Mouse (Mus musculus): Measurements from ENCODE around the gene Fgf16. TPM values are rescaled to one million over a fixed set of nuclear protein-coding genes. Genes with fewer than 3 reads are reported as not detected.

Gene Fgf16
- total RNA-seq (2014; rRNA removed), result not detected in 2 replicates
- not detected in 2 replicates for polyA plus RNA-seq (2012; rRNA removed)

GRCm38 (mm10) chrX:105764162-105765004, at the start of gene Fgf16:
Fgf16 (plus strand) TSS chrX:105764279.
- DNase-seq (ENCODE audit: extremely low read depth, low read depth, low spot score), result no peak
- no peak within 1 kb of the TSS; the same call in 1 of the 2 replicates for H3K9ac ChIP-seq (ENCODE audit: low read depth, low read length)
- 2% methylated on average over 58 of the region's 86 CpGs for WGBS
- no peaks in the 10 kb centered on the region for H3K36me3 ChIP-seq (ENCODE audit: control insufficient read depth, insufficient read depth, low read length)
- TF ChIP-seq POLR2A (IDR thresholded peaks at IDR 0.05; ENCODE audit: extremely low read depth, insufficient read depth, low read length) (no peak), CTCF (IDR thresholded peaks at IDR 0.05; ENCODE audit: low read depth, low read length) (no peak)
- H3K27ac ChIP-seq (replicated peaks; ENCODE audit: insufficient read depth, low read depth, low read length), result no peak within 1 kb of the TSS
- no peaks in the 10 kb centered on the region; the same call in 1 of the 2 replicates for H3K4me1 ChIP-seq (ENCODE audit: control insufficient read depth, insufficient read depth, low read length)
- peak within 1 kb of the TSS; percentile 47; the same call in 1 of the 2 replicates for H3K4me3 ChIP-seq (ENCODE audit: insufficient read depth, low read depth, low read length)
- no peaks in the 10 kb centered on the region for H3K79me2 ChIP-seq (ENCODE audit: control insufficient read depth, insufficient read depth, low read length)
- peaks cover 17% of the 10 kb centered on the region; the same call in 1 of the 2 replicates for H3K27me3 ChIP-seq (ENCODE audit: control insufficient read depth, insufficient read depth, low read length)

- Histone ChIP-seq H3K4me3 (ENCODE audit: insufficient read depth, low read depth, low read length) (no peak overlapping the region), H3K27me3 (ENCODE audit: control insufficient read depth, insufficient read depth, low read length) (no peaks in the 10 kb centered on the region), H3K79me2 (ENCODE audit: control insufficient read depth, insufficient read depth, low read length) (no peaks in the 10 kb centered on the region), H3K4me1 (ENCODE audit: control insufficient read depth, insufficient read depth, low read length) (no peaks in the 10 kb centered on the region), H3K27ac (replicated peaks; ENCODE audit: insufficient read depth, low read depth, low read length) (no peak overlapping the region), H3K9ac (ENCODE audit: low read depth, low read length) (no peak overlapping the region), H3K36me3 (ENCODE audit: control insufficient read depth, insufficient read depth, low read length) (no peaks in the 10 kb centered on the region)
- TF ChIP-seq POLR2A (IDR thresholded peaks at IDR 0.05; ENCODE audit: extremely low read depth, insufficient read depth, low read length) (no peak), CTCF (IDR thresholded peaks at IDR 0.05; ENCODE audit: low read depth, low read length) (no peak)
- 87% methylated on average over 4 of the region's 4 CpGs for WGBS
- DNase-seq (ENCODE audit: extremely low read depth, low read depth, low spot score), result no peak
These were observed 49.3 kb upstream of the Fgf16 start for GRCm38 (mm10) chrX:105714740-105715139.

DNA sequence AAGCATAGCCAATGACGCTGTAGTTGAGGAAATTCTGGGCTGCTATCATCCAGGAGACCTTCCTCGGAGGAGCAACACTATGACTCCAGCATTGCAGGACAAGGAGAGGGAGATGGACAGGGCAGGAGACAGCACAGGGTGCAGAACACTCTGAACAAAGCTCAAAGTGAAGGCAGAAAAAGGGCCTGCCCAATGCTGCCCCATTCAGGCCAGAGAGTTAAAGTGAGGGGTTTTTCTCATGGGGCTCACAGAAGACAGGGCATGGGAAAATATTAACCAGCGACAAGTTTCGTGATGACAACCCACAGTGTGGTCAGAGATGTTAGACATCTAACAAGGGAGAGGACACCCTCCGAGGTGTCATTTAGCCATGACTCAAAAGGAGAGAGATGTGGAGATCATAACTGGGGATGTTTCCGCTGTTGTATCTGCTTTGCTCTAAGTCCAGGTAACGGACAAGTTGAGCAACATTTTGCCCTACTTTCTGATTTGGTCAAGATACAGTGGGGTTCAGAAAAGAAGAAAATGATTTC, 48.2 kb upstream of the Fgf16 start:
- 83% methylated on average over 7 of the region's 7 CpGs for WGBS
- Histone ChIP-seq H3K27ac (replicated peaks; ENCODE audit: insufficient read depth, low read depth, low read length) (no peak overlapping the region), H3K4me3 (ENCODE audit: insufficient read depth, low read depth, low read length) (no peak overlapping the region), H3K4me1 (ENCODE audit: control insufficient read depth, insufficient read depth, low read length) (no peaks in the 10 kb centered on the region), H3K36me3 (ENCODE audit: control insufficient read depth, insufficient read depth, low read length) (no peaks in the 10 kb centered on the region), H3K27me3 (ENCODE audit: control insufficient read depth, insufficient read depth, low read length) (no peaks in the 10 kb centered on the region), H3K9ac (ENCODE audit: low read depth, low read length) (no peak overlapping the region), H3K79me2 (ENCODE audit: control insufficient read depth, insufficient read depth, low read length) (no peaks in the 10 kb centered on the region)
- no peak for DNase-seq (ENCODE audit: extremely low read depth, low read depth, low spot score)
- TF ChIP-seq CTCF (IDR thresholded peaks at IDR 0.05; ENCODE audit: low read depth, low read length), result no peak
- no peak for TF ChIP-seq POLR2A (IDR thresholded peaks at IDR 0.05; ENCODE audit: extremely low read depth, insufficient read depth, low read length)

GRCm38 (mm10) chrX:105718388-105718787, 45.7 kb upstream of the Fgf16 start:
- Histone ChIP-seq H3K9ac (ENCODE audit: low read depth, low read length) (no peak overlapping the region), H3K27ac (replicated peaks; ENCODE audit: insufficient read depth, low read depth, low read length) (no peak overlapping the region), H3K4me3 (ENCODE audit: insufficient read depth, low read depth, low read length) (no peak overlapping the region), H3K4me1 (ENCODE audit: control insufficient read depth, insufficient read depth, low read length) (no peaks in the 10 kb centered on the region), H3K27me3 (ENCODE audit: control insufficient read depth, insufficient read depth, low read length) (no peaks in the 10 kb centered on the region), H3K79me2 (ENCODE audit: control insufficient read depth, insufficient read depth, low read length) (no peaks in the 10 kb centered on the region), H3K36me3 (ENCODE audit: control insufficient read depth, insufficient read depth, low read length) (no peaks in the 10 kb centered on the region)
- DNase-seq (ENCODE audit: extremely low read depth, low read depth, low spot score), result no peak
- WGBS, result 84% methylated on average over 5 of the region's 5 CpGs
- TF ChIP-seq POLR2A (IDR thresholded peaks at IDR 0.05; ENCODE audit: extremely low read depth, insufficient read depth, low read length) (no peak), CTCF (IDR thresholded peaks at IDR 0.05; ENCODE audit: low read depth, low read length) (no peak)

GRCm38 (mm10) chrX:105718943-105719342, 45.1 kb upstream of the Fgf16 start:
- no peaks in the 10 kb centered on the region for H3K4me1 ChIP-seq (ENCODE audit: control insufficient read depth, insufficient read depth, low read length)
- TF ChIP-seq CTCF (IDR thresholded peaks at IDR 0.05; ENCODE audit: low read depth, low read length), result no peak
- no peak for TF ChIP-seq POLR2A (IDR thresholded peaks at IDR 0.05; ENCODE audit: extremely low read depth, insufficient read depth, low read length)
- H3K36me3 ChIP-seq (ENCODE audit: control insufficient read depth, insufficient read depth, low read length), result no peaks in the 10 kb centered on the region
- 51% methylated on average over 5 of the region's 5 CpGs for WGBS
- no peak overlapping the region for H3K9ac ChIP-seq (ENCODE audit: low read depth, low read length)
- no peak for DNase-seq (ENCODE audit: extremely low read depth, low read depth, low spot score)
- H3K79me2 ChIP-seq (ENCODE audit: control insufficient read depth, insufficient read depth, low read length), result no peaks in the 10 kb centered on the region
- no peak overlapping the region for H3K27ac ChIP-seq (replicated peaks; ENCODE audit: insufficient read depth, low read depth, low read length)
- no peaks in the 10 kb centered on the region for H3K27me3 ChIP-seq (ENCODE audit: control insufficient read depth, insufficient read depth, low read length)
- H3K4me3 ChIP-seq (ENCODE audit: insufficient read depth, low read depth, low read length), result no peak overlapping the region

- Histone ChIP-seq H3K27ac (replicated peaks; ENCODE audit: insufficient read depth, low read depth, low read length) (no peak overlapping the region), H3K4me1 (ENCODE audit: control insufficient read depth, insufficient read depth, low read length) (no peaks in the 10 kb centered on the region), H3K36me3 (ENCODE audit: control insufficient read depth, insufficient read depth, low read length) (no peaks in the 10 kb centered on the region), H3K4me3 (ENCODE audit: insufficient read depth, low read depth, low read length) (no peak overlapping the region), H3K79me2 (ENCODE audit: control insufficient read depth, insufficient read depth, low read length) (no peaks in the 10 kb centered on the region), H3K27me3 (ENCODE audit: control insufficient read depth, insufficient read depth, low read length) (no peaks in the 10 kb centered on the region; the same call in 1 of the 2 replicates), H3K9ac (ENCODE audit: low read depth, low read length) (no peak overlapping the region)
- TF ChIP-seq CTCF (IDR thresholded peaks at IDR 0.05; ENCODE audit: low read depth, low read length) (no peak), POLR2A (IDR thresholded peaks at IDR 0.05; ENCODE audit: extremely low read depth, insufficient read depth, low read length) (no peak)
- DNase-seq (ENCODE audit: extremely low read depth, low read depth, low spot score), result no peak
- 60% methylated on average over 7 of the region's 7 CpGs for WGBS
These were observed 39.9 kb upstream of the Fgf16 start for GRCm38 (mm10) chrX:105724174-105724573.
